Mouse (Mus musculus) midbrain, postnatal 0 days (tissue): ENCODE measurements around the gene Hand1. TPM values are rescaled to one million over a fixed set of nuclear protein-coding genes. Genes with fewer than 3 reads are reported as not detected.
A peak's percentile ranks its signal among the peaks of the same experiment; 100 is the strongest.

Source experiments
- ATAC-seq: fragments of 200-750 bp; cut with Nextera tagmentation; 2 replicates; pipeline ENCODE4 v1.8.0; 2017; ENCODE audit warnings: moderate number of reproducible peaks, mild to moderate bottlenecking, moderate TSS enrichment, moderate library complexity; ENCODE audit not compliant: low FRiP score
- DNase-seq: peaks from one replicate; pipeline ENCODE4 v3.0.0-alpha.2; 2015; ENCODE audit warnings: low spot score
- H3K27ac ChIP-seq: fragments of 300-500 bp; sonication (generic); 2 replicates; pipeline ENCODE4 v1.5.1; 2014; ENCODE audit warnings: low read depth, mild to moderate bottlenecking, low read length, mixed read lengths
- H3K27me3 ChIP-seq: fragments of 300-500 bp; sonication (generic); 2 replicates; pipeline ENCODE4 v1.6.1; 2014; ENCODE audit warnings: low read length, control low read depth, mixed read lengths; ENCODE audit not compliant: insufficient read depth
- H3K36me3 ChIP-seq: fragments of 300-500 bp; sonication (generic); 2 replicates; pipeline ENCODE4 v1.6.1; 2014; ENCODE audit warnings: low read length, control low read depth, mixed read lengths; ENCODE audit not compliant: insufficient read depth
- H3K4me1 ChIP-seq: fragments of 300-500 bp; sonication (generic); 2 replicates; pipeline ENCODE4 v1.6.1; 2014; ENCODE audit warnings: mild to moderate bottlenecking, control low read depth, antibody characterized with exemption, low read length, mixed read lengths; ENCODE audit not compliant: insufficient read depth
- H3K4me2 ChIP-seq: fragments of 300-500 bp; sonication (generic); 2 replicates; pipeline ENCODE4 v1.6.1; 2014; ENCODE audit warnings: low read depth, mild to moderate bottlenecking, low read length, mixed read lengths; ENCODE audit not compliant: poor library complexity, severe bottlenecking
- H3K4me3 ChIP-seq: fragments of 300-500 bp; sonication (generic); 2 replicates; pipeline ENCODE4 v1.5.1; 2014; ENCODE audit warnings: low read depth, mild to moderate bottlenecking, low read length, moderate library complexity
- H3K9ac ChIP-seq: fragments of 300-500 bp; sonication (generic); replicated peaks from 2 replicates; pipeline ENCODE4 v1.6.1; 2014; ENCODE audit warnings: mild to moderate bottlenecking, low read length, moderate library complexity, mixed read lengths; ENCODE audit not compliant: poor library complexity, severe bottlenecking
- H3K9me3 ChIP-seq: fragments of 300-500 bp; sonication (generic); 2 replicates; pipeline ENCODE4 v1.6.1; 2016; ENCODE audit warnings: low read length, control low read depth
- CTCF ChIP-seq: IDR thresholded peaks from 2 replicates; pipeline ENCODE4 v1.5.1; 2016; ENCODE audit warnings: antibody characterized with exemption, mild to moderate bottlenecking
- WGBS: fragments of 180-500 bp; shearing (Covaris S2); extraction: QIAGEN DNeasy Blood & Tissue Kit; methylation state at CpG from one replicate; pipeline ENCODE4 v1.1.7; 2014; 5-methylcytosine and 5-hydroxymethylcytosine counted together
- polyA plus RNA-seq: library from polyadenylated mRNA; unstranded; fragments of >200 nt; fragmentation: Nextera tagmentation; extraction: Ambion mirVana; gene quantifications from 2 replicates; pipeline ENCODE4 v1.2.1, GENCODE M21; 2015
- total RNA-seq: library from RNA; depleted of rRNA; stranded (reverse); fragments of >200 nt; gene quantifications from 2 replicates; pipeline ENCODE4 v1.2.3, GENCODE M21; 2014; rRNA removed

Gene Hand1
- total RNA-seq: not detected in 2 replicates
- not detected in 2 replicates for polyA plus RNA-seq

DNA sequence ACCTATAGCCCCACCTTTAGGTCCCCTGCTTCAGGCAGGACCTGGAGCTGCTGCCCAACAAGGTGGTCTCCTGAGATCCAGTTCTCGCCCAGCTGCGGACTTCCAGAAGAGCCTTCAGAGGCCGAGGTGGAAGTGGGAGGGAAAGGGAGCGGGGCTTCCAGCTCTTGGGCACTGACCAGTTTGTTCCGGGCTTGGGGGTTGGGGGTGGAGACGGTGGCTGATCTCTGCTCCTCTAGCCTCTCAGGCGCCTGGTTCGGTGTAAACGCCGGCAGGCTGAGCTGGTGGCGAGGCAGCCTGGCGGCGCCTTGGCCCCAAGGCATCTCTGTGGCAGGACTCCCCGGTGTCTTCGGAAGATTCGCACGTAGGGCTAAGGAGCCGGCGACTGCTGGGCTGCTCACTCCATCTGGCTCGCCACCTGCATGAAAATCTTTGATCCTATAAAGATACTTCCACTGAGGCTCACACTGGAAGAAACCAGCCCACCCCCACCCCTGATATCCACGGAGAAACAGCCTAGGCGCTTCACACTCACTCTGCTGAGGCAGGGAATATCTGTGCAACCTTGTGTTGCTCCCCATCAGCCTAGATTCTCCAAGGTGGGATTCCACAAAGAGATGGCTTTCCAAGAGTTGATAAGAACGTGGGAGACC lies at the start of gene Hand1:
Hand1 (minus strand) TSS at position 267 of the 650 bp plus-strand sequence.
- WGBS: 3% methylated on average over 19 of the region's 23 CpGs
- ATAC-seq: no peak
- H3K36me3 ChIP-seq: no peaks in the 10 kb centered on the region
- no peak for DNase-seq
- no peak within 1 kb of the TSS for H3K4me2 ChIP-seq
- peaks cover 4% of the 10 kb centered on the region; the same call in 1 of the 2 replicates for H3K4me1 ChIP-seq
- no peak within 1 kb of the TSS for H3K9ac ChIP-seq
- no peak within 1 kb of the TSS for H3K27ac ChIP-seq
- H3K27me3 ChIP-seq: peaks cover 62% of the 10 kb centered on the region
- H3K9me3 ChIP-seq: no peaks in the 10 kb centered on the region
- TF ChIP-seq CTCF: no peak
- H3K4me3 ChIP-seq: no peak within 1 kb of the TSS

DNA sequence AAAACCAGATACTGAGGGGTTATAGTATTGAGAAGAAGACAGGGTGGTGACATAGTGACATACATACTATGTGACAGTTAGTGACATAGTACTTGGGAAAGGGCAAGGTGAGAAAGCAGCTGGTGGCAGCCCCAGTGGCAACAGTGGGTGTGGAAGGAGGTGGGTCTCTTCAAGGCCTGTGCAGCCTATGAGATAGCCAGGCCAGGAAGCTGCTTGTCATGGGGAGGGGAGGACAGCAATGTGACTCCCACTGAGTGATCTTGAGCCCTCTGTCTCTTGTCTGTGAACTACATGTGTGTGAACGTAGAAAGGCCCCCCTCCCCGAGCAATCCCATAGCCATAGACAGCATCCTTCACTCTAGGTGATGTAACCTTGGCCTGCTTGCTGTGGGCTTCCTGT lies 43.5 kb upstream of the Hand1 start:
- 90% methylated on average over 2 of the region's 2 CpGs for WGBS
- H3K4me3 ChIP-seq: no peak overlapping the region
- no peaks in the 10 kb centered on the region for H3K27me3 ChIP-seq
- no peak overlapping the region for H3K27ac ChIP-seq
- no peaks in the 10 kb centered on the region for H3K4me1 ChIP-seq
- no peak overlapping the region for H3K4me2 ChIP-seq
- H3K36me3 ChIP-seq: no peaks in the 10 kb centered on the region
- H3K9ac ChIP-seq: no peak overlapping the region
- no peaks in the 10 kb centered on the region for H3K9me3 ChIP-seq
- ATAC-seq: no peak
- no peak for DNase-seq
- TF ChIP-seq CTCF: no peak

DNA sequence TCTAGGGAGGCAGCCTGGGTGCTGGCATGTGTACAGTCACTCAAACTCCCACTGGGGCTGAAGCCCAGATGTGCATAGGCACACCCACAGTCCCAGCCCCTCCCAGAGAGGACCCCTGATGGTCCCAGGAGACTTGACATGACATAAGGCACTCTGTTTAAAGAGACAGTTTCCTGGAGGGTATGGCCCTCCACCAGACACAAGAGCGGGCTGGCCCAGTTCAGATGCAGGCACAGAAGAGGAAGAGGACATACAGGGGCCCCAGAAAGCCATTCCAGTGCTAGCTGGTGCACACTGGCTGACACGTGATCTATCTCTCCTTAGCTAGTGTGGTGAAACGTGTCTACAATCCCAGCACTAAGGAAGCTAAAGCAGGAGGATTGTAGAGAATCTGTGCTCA lies 40.4 kb upstream of the Hand1 start:
- no peak for ATAC-seq
- Histone ChIP-seq H3K9me3 (no peaks in the 10 kb centered on the region), H3K9ac (no peak overlapping the region), H3K27ac (no peak overlapping the region), H3K4me2 (no peak overlapping the region), H3K4me1 (no peaks in the 10 kb centered on the region), H3K4me3 (no peak overlapping the region), H3K27me3 (no peaks in the 10 kb centered on the region), H3K36me3 (no peaks in the 10 kb centered on the region)
- DNase-seq: no peak
- no peak for TF ChIP-seq CTCF
- WGBS: 69% methylated on average over 3 of the region's 3 CpGs

DNA sequence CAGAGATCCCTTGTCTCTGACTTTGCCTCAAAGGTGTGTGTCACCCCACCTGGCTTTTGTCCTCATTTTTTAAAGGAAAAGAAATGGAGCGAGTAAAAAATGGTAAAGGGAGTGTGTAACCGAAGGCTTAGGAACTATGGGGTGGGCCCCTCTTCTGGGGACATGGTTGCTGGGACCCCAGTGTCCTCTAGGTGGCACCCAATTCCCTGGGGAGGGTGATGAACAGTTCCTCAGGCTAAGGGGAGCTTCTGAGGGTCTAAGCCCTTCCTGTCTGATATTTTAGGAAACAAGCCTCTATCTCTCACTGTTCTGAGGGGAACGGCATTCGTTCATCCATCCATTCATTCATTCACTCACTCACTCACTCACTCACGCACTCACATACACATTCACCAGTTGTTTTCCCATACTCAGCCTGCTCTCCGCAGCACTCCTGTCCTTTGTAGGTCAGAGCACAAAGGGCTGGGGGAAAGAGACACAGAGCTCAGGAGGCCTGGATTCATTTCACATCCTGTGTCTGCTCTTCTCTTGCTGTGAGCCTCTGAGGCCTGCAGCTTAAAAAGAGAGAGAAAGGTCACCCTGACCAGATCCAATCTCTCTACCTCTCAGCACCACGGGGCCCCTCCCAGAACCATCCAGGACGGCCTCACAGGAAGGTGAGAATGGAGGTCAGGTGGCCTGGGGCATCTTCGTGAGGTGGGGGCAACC lies 36.3 kb upstream of the Hand1 start:
- H3K36me3 ChIP-seq: no peaks in the 10 kb centered on the region
- H3K4me1 ChIP-seq: no peaks in the 10 kb centered on the region
- DNase-seq: peak; percentile 62
- WGBS: 54% methylated on average over 9 of the region's 9 CpGs
- peak; percentile 64 for TF ChIP-seq CTCF
- H3K9me3 ChIP-seq: no peaks in the 10 kb centered on the region
- H3K4me2 ChIP-seq: no peak overlapping the region
- no peak overlapping the region for H3K4me3 ChIP-seq
- ATAC-seq: no peak
- no peak overlapping the region for H3K27ac ChIP-seq
- H3K27me3 ChIP-seq: no peaks in the 10 kb centered on the region
- H3K9ac ChIP-seq: no peak overlapping the region

DNA sequence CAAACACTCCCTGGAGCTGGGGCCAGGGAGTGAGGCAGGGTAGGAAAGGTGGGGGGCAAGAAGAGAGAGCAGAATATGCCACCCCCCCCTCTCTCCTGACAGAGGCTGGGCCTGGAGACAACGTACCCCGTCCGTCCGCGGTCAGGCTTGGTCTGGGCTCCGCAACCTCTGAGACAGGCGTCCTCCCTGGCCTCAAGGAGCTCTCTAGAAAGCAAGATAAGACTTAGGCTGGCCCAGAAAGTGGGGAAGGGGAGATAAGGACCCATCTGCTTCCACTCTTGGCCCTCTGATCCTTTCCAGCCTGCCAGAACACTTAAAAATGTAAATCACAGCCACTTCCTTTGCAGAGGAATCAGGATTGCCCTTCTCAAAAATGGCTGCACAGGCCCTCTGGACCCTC lies 33.8 kb upstream of the Hand1 start:
- H3K9ac ChIP-seq: no peak overlapping the region
- no peaks in the 10 kb centered on the region for H3K36me3 ChIP-seq
- ATAC-seq: no peak
- H3K27me3 ChIP-seq: no peaks in the 10 kb centered on the region
- no peak overlapping the region for H3K4me2 ChIP-seq
- H3K27ac ChIP-seq: no peak overlapping the region
- no peaks in the 10 kb centered on the region for H3K4me1 ChIP-seq
- WGBS: 34% methylated on average over 7 of the region's 7 CpGs
- TF ChIP-seq CTCF: no peak
- no peaks in the 10 kb centered on the region for H3K9me3 ChIP-seq
- H3K4me3 ChIP-seq: no peak overlapping the region
- no peak for DNase-seq

DNA sequence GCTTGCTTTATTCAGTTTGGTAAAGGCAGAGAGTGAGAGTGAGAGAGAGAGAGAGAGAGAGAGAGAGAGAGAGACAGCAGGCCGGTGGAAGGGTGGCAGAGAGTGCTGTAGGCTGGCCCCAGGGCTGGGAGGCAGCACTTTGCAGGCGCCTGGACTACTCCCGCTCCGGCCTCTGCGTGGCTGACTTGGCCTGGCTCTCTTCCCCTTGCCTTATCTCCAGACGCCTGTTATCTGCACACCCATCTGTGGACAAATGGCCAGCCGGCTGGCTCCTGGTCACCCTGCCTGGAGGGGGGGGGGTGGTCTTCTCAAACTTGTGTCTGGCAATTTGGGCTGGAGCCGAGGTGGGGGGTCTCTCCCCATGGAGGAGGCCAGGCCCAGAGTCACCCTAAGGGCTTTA lies 32.0 kb upstream of the Hand1 start:
- 65% methylated on average over 8 of the region's 8 CpGs for WGBS
- Histone ChIP-seq H3K4me1 (no peaks in the 10 kb centered on the region), H3K36me3 (no peaks in the 10 kb centered on the region), H3K9me3 (no peaks in the 10 kb centered on the region), H3K9ac (no peak overlapping the region), H3K4me2 (no peak overlapping the region), H3K27ac (no peak overlapping the region), H3K27me3 (no peaks in the 10 kb centered on the region), H3K4me3 (no peak overlapping the region)
- DNase-seq: no peak
- no peak for TF ChIP-seq CTCF
- ATAC-seq: no peak
